Mouse (Mus musculus): ENCODE data around the gene Slc15a4. TPM values are rescaled to one million over a fixed set of nuclear protein-coding genes. Genes with fewer than 3 reads are reported as not detected.

The Slc15a4 gene
- polyA plus RNA-seq, 1 experiment from 2014 or later, result 14.9 TPM

DNA sequence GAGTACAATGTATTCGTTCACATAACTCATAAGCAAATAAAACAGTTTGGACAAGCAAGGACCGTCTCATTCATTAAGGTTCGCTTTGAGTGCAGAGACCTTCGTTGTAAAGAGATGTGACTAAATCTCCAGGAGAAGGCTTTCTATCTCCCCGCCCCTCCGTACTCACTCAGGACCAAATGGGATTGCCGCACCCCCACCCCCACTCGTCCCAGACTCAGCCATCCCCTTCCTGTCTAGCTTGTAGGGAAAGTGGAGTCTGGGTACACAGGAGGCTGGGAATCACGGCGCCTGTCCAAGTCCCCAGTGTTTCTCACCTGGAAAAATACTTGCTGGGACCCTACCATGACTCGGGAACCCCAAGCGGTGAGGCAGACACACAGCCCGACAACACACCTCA lies 6.9 kb upstream of the Slc15a4 start:
- Histone ChIP-seq H3K27me3 (replicated peaks) (no peaks in the 10 kb centered on the region), H3K4me2 (no peak overlapping the region), H3K9ac (no peak overlapping the region), H3K36me3 (no peaks in the 10 kb centered on the region), H3K27ac (no peak overlapping the region), H3K4me3 (no peak overlapping the region), H3K4me1 (no peaks in the 10 kb centered on the region), H3K9me3 (replicated peaks) (peaks cover 19% of the 10 kb centered on the region)
- ATAC-seq, result no peak
- WGBS (ENCODE audit: insufficient replicate concordance), result 79% methylated on average over 13 of the region's 13 CpGs

DNA sequence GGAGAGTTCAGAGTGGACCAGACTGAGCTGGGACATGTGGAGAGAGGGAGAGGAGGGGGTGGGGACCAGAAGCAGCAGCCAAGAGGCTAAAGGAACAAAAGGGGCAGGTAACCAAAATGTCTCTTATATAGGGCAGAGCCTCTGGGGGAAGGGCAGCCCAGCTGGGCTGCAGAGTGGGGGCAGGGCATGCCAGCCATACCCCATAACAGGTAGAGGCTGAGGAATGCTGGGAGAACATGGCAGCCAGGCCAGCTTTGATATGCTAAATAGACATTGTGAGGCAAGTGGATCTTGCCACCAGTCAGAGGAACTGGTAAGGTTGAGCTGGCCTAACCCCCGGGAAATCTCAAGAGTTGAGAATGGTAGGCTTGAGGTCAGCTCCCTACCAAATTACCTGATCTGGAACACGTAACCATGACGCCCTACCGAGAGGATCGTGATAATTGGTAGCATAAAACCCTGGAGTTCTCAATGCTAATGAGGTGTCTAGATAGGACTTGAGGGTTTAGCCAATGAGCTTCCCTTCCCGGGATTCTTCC lies 6.4 kb upstream of the Slc15a4 start:
- no peaks in the 10 kb centered on the region for H3K36me3 ChIP-seq
- H3K9me3 ChIP-seq (replicated peaks), result peaks cover 19% of the 10 kb centered on the region
- H3K27me3 ChIP-seq (replicated peaks), result no peaks in the 10 kb centered on the region
- H3K4me2 ChIP-seq, result no peak overlapping the region
- H3K9ac ChIP-seq, result no peak overlapping the region
- H3K4me1 ChIP-seq, result no peaks in the 10 kb centered on the region
- ATAC-seq, result no peak
- 58% methylated on average over 6 of the region's 6 CpGs for WGBS (ENCODE audit: insufficient replicate concordance)
- H3K4me3 ChIP-seq, result no peak overlapping the region
- H3K27ac ChIP-seq, result no peak overlapping the region

DNA sequence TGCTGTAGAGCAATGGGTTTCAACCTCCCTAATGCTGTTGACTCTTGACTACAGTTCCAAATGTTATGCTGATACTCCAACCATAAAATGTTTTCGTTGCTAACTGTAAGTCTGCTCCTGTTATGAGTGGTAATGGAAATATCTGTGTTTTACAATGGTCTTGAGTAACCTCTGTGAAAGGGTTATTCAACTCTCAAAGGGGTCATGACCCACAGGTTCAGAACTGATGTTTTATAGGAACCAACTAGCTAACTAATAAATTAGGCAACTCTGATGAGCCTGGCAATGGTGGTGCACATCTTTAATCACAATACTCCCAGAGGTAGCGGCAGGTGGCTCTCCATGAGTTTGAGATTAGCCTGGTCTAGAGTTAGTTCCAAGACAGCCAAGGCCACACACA lies 5.5 kb upstream of the Slc15a4 start:
- Histone ChIP-seq H3K4me1 (no peaks in the 10 kb centered on the region), H3K27ac (no peak overlapping the region), H3K4me3 (no peak overlapping the region), H3K4me2 (no peak overlapping the region), H3K9ac (no peak overlapping the region), H3K27me3 (replicated peaks) (peaks cover 8% of the 10 kb centered on the region), H3K9me3 (replicated peaks) (peaks cover 19% of the 10 kb centered on the region), H3K36me3 (no peaks in the 10 kb centered on the region)
- no peak for ATAC-seq
- 57% methylated on average over 2 of the region's 2 CpGs for WGBS (ENCODE audit: insufficient replicate concordance)

DNA sequence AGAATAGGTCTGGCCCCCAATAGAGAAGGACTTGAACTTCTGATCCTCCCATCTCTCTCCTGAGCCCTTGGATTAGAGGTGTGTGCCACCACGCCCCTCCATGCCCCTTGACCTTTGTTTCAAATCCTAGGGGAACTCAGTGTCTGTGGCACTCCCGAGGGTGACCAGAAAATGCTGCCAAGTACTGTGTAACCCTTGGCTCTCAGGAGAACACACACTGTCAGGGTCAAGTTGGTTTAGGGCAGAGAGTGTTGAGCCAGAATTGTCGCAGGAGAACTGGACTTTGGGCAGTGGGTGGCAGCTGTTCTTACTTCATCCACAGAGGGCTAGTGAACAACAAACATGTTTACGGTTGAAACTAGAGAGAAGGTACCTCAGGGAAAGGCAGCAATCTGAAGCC lies 4.9 kb upstream of the Slc15a4 start:
- Histone ChIP-seq H3K27me3 (replicated peaks) (peaks cover 13% of the 10 kb centered on the region), H3K27ac (no peak overlapping the region), H3K9me3 (replicated peaks) (peaks cover 19% of the 10 kb centered on the region), H3K4me2 (no peak overlapping the region), H3K9ac (no peak overlapping the region), H3K36me3 (no peaks in the 10 kb centered on the region), H3K4me3 (no peak overlapping the region), H3K4me1 (no peaks in the 10 kb centered on the region)
- 50% methylated on average over 4 of the region's 4 CpGs for WGBS (ENCODE audit: insufficient replicate concordance)
- ATAC-seq, result no peak

DNA sequence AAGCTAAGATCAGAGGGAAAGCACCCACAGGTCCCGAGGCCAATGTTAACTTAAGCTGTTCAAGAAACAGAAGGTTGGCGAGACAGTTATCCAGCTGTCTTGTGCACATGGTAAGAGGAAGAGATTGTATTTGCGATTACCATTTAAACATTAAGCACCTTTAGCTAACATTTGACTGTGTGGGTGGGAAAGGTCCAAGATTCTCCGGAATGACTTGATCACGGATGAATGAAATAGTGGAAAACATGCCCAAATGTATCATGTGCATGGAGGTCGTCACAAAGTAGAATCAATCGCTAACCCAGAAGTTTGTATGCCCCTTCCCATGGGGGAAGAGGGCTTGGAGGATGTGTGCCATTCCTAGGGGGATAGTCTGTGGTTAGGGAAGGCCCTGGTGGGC lies 969 bp upstream of the Slc15a4 start:
- Histone ChIP-seq H3K4me1 (no peaks in the 10 kb centered on the region), H3K4me2 (no peak overlapping the region), H3K9me3 (replicated peaks) (no peaks in the 10 kb centered on the region), H3K9ac (no peak overlapping the region), H3K4me3 (no peak overlapping the region), H3K27ac (no peak overlapping the region), H3K27me3 (replicated peaks) (peaks cover 43% of the 10 kb centered on the region), H3K36me3 (no peaks in the 10 kb centered on the region)
- ATAC-seq, result no peak
- WGBS (ENCODE audit: insufficient replicate concordance), result 66% methylated on average over 7 of the region's 7 CpGs

DNA sequence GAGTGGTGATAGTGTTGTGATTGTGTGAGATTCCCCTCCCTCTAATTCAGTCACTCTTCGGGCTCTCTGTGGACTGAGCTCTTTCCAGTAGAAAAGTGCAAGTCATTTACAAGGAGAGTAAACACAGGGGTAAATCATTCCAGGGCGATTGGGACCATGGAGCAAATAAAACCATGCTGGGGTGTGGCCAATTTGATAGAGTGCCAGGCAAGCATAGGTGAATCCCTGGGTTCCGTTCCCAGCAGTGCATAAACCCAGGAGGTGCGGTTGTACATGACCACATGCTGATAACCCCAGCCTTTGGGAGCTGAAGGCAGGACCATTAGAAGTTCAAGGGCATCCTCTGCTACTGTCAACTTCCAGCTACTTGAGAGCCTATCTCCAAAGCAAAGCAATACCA lies 491 bp upstream of the Slc15a4 start:
- Histone ChIP-seq H3K4me1 (no peaks in the 10 kb centered on the region), H3K36me3 (no peaks in the 10 kb centered on the region), H3K9me3 (replicated peaks) (no peaks in the 10 kb centered on the region), H3K4me2 (no peak overlapping the region; the same call in 1 of the 2 replicates), H3K9ac (no peak overlapping the region), H3K27me3 (replicated peaks) (peaks cover 43% of the 10 kb centered on the region), H3K4me3 (no peak overlapping the region), H3K27ac (no peak overlapping the region)
- ATAC-seq, result no peak
- WGBS (ENCODE audit: insufficient replicate concordance), result 18% methylated on average over 4 of the region's 4 CpGs

DNA sequence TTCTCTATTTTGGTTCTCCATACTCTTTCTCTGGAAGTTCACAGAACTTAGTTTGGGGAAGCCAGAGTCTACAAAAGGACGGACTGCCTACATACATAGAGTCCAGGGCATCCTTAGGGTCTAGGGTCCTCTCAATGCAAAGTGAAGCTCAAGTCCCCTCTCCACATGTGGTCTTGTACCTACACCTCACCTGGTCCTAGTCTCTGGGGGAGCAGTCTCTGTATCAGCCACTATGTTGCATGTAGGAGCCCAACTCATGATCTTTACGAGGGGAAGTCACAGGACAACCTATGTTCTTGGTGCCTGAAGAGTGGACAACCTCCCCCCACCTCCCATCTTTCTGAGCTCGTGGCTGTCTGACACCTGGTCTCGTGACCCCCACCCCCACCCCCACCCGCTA lies 1.0 kb downstream of the Slc15a4 start:
- no peak overlapping the region for H3K27ac ChIP-seq
- 8% methylated on average over 5 of the region's 5 CpGs for WGBS (ENCODE audit: insufficient replicate concordance)
- 0 out of 2 replicates have a peak, but pooled peaks cover 3% of the 10 kb centered on the region for H3K9me3 ChIP-seq (replicated peaks)
- H3K9ac ChIP-seq, result no peak overlapping the region
- peaks cover 43% of the 10 kb centered on the region for H3K27me3 ChIP-seq (replicated peaks)
- no peak for ATAC-seq
- peak overlapping the region; percentile 60 for H3K4me2 ChIP-seq
- H3K36me3 ChIP-seq, result no peaks in the 10 kb centered on the region
- H3K4me3 ChIP-seq, result peak overlapping the region; percentile 37; the same call in 1 of the 2 replicates
- no peaks in the 10 kb centered on the region for H3K4me1 ChIP-seq

DNA sequence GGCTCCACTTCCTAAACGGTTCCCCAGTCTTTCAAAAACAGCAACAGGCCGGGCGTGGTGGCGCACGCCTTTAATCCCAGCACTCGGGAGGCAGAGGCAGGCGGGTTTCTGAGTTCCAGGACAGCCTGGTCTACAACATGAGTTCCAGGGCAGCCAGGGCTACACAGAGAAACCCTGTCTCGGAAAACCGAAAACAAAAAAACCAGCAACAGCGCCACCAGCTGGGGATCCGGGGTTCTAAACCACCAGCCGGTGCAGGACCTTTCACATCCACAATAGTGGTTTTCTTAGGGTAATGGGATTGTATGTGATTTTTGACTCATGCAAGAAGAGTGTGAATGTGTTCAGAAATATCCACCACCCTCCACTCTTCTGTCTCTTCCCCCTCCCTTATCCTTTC lies 5.5 kb downstream of the Slc15a4 start:
- Histone ChIP-seq H3K4me1 (no peaks in the 10 kb centered on the region), H3K36me3 (no peaks in the 10 kb centered on the region), H3K27me3 (replicated peaks) (peaks cover 26% of the 10 kb centered on the region), H3K4me3 (no peak overlapping the region), H3K9me3 (replicated peaks) (0 out of 2 replicates have a peak, but pooled peaks cover 3% of the 10 kb centered on the region), H3K27ac (no peak overlapping the region), H3K4me2 (no peak overlapping the region), H3K9ac (no peak overlapping the region)
- no peak for ATAC-seq
- WGBS (ENCODE audit: insufficient replicate concordance), result 71% methylated on average over 12 of the region's 12 CpGs

DNA sequence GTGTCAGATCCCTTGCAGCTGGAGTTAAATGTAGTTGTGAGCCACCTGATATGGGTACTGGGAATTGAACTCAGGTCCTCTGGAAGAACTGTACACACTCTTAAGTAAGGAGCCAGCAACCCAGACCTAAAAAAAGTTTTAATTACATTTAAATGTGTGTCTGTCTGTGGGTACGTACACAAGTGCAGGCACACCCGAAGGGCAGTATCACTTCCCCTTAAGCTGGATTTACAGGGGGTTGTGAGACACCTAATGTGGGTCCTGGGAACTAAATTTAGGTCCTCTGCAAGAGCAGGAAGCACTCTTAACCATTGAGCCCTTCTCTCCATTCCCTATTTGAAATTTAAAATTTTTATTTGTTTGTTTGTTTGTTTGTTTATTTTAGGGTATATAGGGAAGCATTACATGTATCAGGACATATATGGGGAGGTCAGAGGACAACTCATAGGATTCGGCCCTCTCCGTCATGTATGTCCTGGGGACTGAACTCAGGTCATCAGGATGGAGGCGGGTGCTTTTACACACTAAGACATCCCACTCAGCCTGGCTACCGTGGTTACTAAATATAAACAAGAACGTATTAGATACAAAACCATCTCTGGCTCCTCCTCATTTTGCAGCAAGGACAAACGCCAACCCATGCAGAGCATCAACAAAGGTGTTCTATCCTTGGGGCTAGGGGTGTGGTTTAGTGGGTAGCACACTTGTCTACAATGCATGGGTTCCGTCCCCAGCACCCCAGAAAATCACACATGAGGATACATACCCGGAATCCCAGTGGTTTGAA lies 8.1 kb downstream of the Slc15a4 start:
- Histone ChIP-seq H3K36me3 (no peaks in the 10 kb centered on the region), H3K9me3 (replicated peaks) (0 out of 2 replicates have a peak, but pooled peaks cover 3% of the 10 kb centered on the region), H3K27ac (no peak overlapping the region), H3K9ac (no peak overlapping the region), H3K4me3 (no peak overlapping the region), H3K4me1 (0 out of 2 replicates have a peak, but pooled peaks cover 7% of the 10 kb centered on the region), H3K27me3 (replicated peaks) (peaks cover 1% of the 10 kb centered on the region; the same call in 1 of the 2 replicates), H3K4me2 (no peak overlapping the region)
- 54% methylated on average over 10 of the region's 10 CpGs for WGBS (ENCODE audit: insufficient replicate concordance)
- no peak for ATAC-seq

DNA sequence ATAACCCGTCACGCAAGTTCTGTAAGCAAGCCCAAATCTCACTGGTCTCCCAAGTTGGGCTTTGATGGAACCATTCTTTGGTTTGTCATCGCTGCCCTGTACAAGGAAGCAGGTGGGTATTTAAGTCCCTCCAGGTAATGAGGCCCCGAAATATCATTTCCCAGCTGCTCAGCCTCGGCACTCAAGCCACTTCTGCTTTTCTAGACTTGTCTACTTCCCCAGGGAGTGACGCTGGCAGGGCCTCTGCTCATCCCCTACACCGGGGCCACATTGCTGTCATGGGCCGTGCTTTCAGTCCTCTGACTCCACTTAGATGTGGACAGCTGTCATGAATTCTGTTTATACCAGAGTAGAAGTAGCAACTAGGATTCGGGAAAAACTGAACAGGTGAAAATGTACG lies 11.6 kb downstream of the Slc15a4 start:
- no peak overlapping the region for H3K27ac ChIP-seq
- ATAC-seq, result no peak
- H3K4me1 ChIP-seq, result peaks cover 11% of the 10 kb centered on the region
- H3K4me2 ChIP-seq, result no peak overlapping the region
- H3K4me3 ChIP-seq, result no peak overlapping the region
- H3K36me3 ChIP-seq, result no peaks in the 10 kb centered on the region
- 43% methylated on average over 10 of the region's 10 CpGs for WGBS (ENCODE audit: insufficient replicate concordance)
- no peak overlapping the region for H3K9ac ChIP-seq
- H3K9me3 ChIP-seq (replicated peaks), result no peaks in the 10 kb centered on the region
- no peaks in the 10 kb centered on the region for H3K27me3 ChIP-seq (replicated peaks)

DNA sequence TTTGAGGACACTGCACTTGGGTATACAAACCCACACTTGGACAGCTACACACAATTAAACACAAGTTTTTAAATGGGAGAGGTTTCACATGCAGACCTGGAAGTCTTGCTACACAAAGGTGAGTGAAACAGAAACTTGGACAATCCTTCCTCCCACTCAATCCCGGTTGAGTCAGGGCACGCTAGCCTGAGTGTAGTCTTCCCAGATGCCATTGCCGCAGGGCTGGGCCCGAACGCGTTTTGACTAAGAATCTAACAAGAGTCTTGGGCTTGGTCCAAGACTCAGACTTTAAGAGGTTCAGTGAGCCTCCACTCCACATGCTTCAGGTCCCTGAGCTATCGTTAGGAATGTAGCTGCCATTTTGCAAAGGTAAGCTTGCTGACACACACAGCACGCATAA lies 12.3 kb downstream of the Slc15a4 start:
- no peak for ATAC-seq
- 74% methylated on average over 8 of the region's 8 CpGs for WGBS (ENCODE audit: insufficient replicate concordance)
- H3K4me1 ChIP-seq, result peaks cover 18% of the 10 kb centered on the region

DNA sequence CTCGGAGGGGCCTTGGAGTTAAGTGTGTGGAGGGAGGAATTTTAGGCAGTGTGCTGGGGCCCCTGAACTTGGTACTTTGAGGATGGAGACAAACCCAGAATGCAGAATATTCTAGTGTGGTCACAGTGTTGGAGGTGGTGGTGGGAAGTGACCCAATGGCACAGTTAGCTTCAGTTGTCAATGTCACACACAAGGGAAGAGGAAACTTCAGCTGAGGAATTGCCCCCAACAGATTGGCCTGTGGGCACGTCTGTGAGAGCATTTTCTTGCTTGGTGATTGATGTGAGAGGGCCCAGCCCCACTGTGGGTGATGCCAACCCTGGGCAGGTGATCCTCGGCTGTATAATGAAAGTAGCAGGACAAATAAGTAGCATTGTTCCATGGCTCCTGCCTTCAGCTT lies 13.9 kb downstream of the Slc15a4 start:
- 65% methylated on average over 3 of the region's 3 CpGs for WGBS (ENCODE audit: insufficient replicate concordance)
- Histone ChIP-seq H3K4me2 (no peak overlapping the region), H3K9me3 (replicated peaks) (no peaks in the 10 kb centered on the region), H3K27me3 (replicated peaks) (no peaks in the 10 kb centered on the region), H3K4me3 (no peak overlapping the region), H3K4me1 (peaks cover 33% of the 10 kb centered on the region), H3K27ac (no peak overlapping the region), H3K9ac (no peak overlapping the region), H3K36me3 (no peaks in the 10 kb centered on the region)
- ATAC-seq, result no peak

More for the DNA sequence above, 12.3 kb downstream of the Slc15a4 start:
- no peak overlapping the region for H3K4me3 ChIP-seq
- no peak overlapping the region for H3K4me2 ChIP-seq
- H3K36me3 ChIP-seq, result no peaks in the 10 kb centered on the region
- H3K9ac ChIP-seq, result no peak overlapping the region
- H3K27me3 ChIP-seq (replicated peaks), result no peaks in the 10 kb centered on the region
- no peaks in the 10 kb centered on the region for H3K9me3 ChIP-seq (replicated peaks)
- no peak overlapping the region for H3K27ac ChIP-seq

Measured in liver, embryonic 12.5 days (tissue).